Mouse (Mus musculus): ENCODE results near the gene Mdm2. TPM values are rescaled to one million over a fixed set of nuclear protein-coding genes. Genes with fewer than 3 reads are reported as not detected.
"Not testable (repeated sequence)": the region's sequence is repeated elsewhere in the genome, so short reads cannot be mapped to it uniquely, and the experiment has no call there.

The Mdm2 gene
- total RNA-seq (2015) (68.6 and 74.8 TPM in 2 replicates), total RNA-seq (2017) (44.0 and 63.1 TPM in 2 replicates)

GRCm38 (mm10) chr10:117710604-117711141, at the start of gene Mdm2:
TSS of gene Mdm2 (minus strand) at chr10:117710758.
- peak; percentile 79 for ATAC-seq (replicated peaks; ENCODE audit: poor library complexity)

- no peak for ATAC-seq (replicated peaks; ENCODE audit: poor library complexity)
Measured at GRCm38 (mm10) chr10:117759844-117760630, 49.5 kb upstream of the Mdm2 start.

- no peak for ATAC-seq (replicated peaks; ENCODE audit: poor library complexity)
Measured at GRCm38 (mm10) chr10:117758749-117759727, 48.5 kb upstream of the Mdm2 start.

- ATAC-seq (replicated peaks; ENCODE audit: poor library complexity) = not testable (repeated sequence)
Measured at GRCm38 (mm10) chr10:117758344-117758743, 47.8 kb upstream of the Mdm2 start.

- ATAC-seq (replicated peaks; ENCODE audit: poor library complexity) = no peak
Measured at GRCm38 (mm10) chr10:117757796-117758342, 47.3 kb upstream of the Mdm2 start.

GRCm38 (mm10) chr10:117757259-117757658, 46.7 kb upstream of the Mdm2 start:
- no peak for ATAC-seq (replicated peaks; ENCODE audit: poor library complexity)

- ATAC-seq (replicated peaks; ENCODE audit: poor library complexity) = no peak
Measured at GRCm38 (mm10) chr10:117756784-117757183, 46.2 kb upstream of the Mdm2 start.

GRCm38 (mm10) chr10:117755799-117756467, 45.4 kb upstream of the Mdm2 start:
- no peak for ATAC-seq (replicated peaks; ENCODE audit: poor library complexity)

- ATAC-seq (replicated peaks; ENCODE audit: poor library complexity) = peak; percentile 85
Measured at GRCm38 (mm10) chr10:117755086-117755798, 44.7 kb upstream of the Mdm2 start.

GRCm38 (mm10) chr10:117754609-117754940, 44.0 kb upstream of the Mdm2 start:
- no peak for ATAC-seq (replicated peaks; ENCODE audit: poor library complexity)

- ATAC-seq (replicated peaks; ENCODE audit: poor library complexity) = no peak
Measured at GRCm38 (mm10) chr10:117753711-117754608, 43.4 kb upstream of the Mdm2 start.

- ATAC-seq (replicated peaks; ENCODE audit: poor library complexity) = no peak
Measured at GRCm38 (mm10) chr10:117752851-117753647, 42.5 kb upstream of the Mdm2 start.

- ATAC-seq (replicated peaks; ENCODE audit: poor library complexity) = no peak
Measured at GRCm38 (mm10) chr10:117752304-117752821, 41.8 kb upstream of the Mdm2 start.

GRCm38 (mm10) chr10:117751744-117752143, 41.2 kb upstream of the Mdm2 start:
- ATAC-seq (replicated peaks; ENCODE audit: poor library complexity) = no peak

- ATAC-seq (replicated peaks; ENCODE audit: poor library complexity) = no peak
Measured at GRCm38 (mm10) chr10:117751282-117751610, 40.7 kb upstream of the Mdm2 start.

- no peak for ATAC-seq (replicated peaks; ENCODE audit: poor library complexity)
Measured at GRCm38 (mm10) chr10:117750529-117751281, 40.1 kb upstream of the Mdm2 start.

- ATAC-seq (replicated peaks; ENCODE audit: poor library complexity) = no peak
Measured at GRCm38 (mm10) chr10:117749787-117750343, 39.3 kb upstream of the Mdm2 start.
